Mouse (Mus musculus) urinary bladder, postnatal 10 days (tissue): ENCODE measurements around the gene Rab8b.
"Not testable (repeated sequence)": the region's sequence is repeated elsewhere in the genome, so short reads cannot be mapped to it uniquely, and the experiment has no call there.

ENCODE experiments used
- DNase-seq: peaks from one replicate; pipeline ENCODE4 v3.0.0; 2022; ENCODE audit warnings: low spot score

Rab8b gene

DNA sequence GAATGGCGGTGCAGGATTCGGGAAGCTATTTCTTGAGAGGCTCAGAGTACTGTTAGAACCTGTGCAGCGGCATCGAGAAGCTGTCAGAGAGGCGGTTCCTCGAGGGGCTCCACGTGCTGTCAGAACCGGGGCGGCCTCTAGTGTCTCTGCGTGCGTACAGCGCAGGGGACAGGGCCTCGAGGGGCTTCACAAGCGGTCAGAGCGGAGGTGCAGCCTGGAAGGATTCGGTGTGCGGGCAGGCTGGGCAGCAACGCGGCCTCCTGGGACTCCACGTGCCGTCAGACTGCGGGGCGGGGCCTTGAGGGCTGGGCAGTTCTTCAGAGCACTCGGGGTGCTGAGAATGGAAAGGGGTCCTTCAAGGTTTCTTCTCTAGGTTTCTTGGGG, 84.4 kb downstream of the Rab8b start:
- no peak for DNase-seq

DNA sequence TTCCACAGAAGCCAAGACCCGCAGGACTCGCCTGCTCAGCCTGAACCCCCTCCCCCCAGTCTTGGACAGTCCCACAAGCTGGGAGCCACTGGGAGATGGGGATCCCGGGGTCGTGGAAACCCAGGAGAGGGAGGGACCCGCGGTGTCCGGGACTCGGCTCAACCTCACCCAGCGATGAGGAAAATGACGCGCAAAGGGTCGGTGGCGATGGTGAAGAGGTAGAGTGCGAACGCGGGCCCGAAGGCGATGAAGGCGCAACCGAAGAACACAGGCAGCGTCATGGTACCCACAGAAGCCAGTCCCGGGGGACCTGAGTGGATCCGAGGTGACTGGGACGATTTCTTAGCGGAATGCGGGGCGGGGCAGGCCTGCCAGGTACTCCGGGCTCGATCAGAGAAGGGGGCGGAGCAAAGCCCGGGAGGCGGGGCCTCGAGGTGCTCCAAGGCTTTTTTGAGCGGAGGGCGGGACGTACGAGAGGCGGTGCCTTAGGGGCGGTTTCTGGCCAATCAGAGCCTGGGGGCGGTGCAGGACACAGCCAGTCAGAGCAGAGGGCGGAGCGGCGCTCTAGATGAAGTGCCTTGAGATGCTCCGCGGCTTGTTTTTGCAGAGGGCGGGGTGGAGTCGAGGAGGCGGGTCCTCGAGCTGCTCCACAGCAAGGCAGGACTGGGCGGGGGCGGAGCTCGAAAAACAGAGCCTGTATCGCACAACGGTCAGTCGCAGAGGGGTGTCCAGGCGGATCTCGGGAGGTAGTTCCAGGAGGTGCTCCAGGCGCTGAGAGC, 85.0 kb downstream of the Rab8b start, which contains the start of gene Aph1c:
TSS of gene Aph1c (minus strand) at position 409 of the 779 bp plus-strand sequence.
- DNase-seq, result peak; percentile 90

DNA sequence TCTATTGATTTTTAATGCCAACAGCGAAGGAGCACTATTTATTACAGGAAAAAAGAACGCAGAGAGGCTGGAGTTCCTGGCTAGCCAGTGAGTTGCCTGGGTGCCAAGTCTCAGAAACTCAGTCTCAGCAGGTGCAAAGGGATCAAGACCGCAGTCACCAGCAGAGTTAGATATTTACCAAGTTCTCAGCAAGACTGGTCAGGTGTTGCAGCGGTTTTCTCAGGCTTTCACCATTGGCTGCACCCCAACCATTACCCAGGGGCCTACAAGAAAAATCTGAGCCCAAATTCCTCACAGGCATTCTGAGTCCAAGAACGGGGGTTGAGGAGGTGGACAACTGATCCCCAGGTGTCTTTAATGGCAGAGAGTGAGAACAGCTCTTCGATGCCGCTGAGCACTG, 85.6 kb downstream of the Rab8b start:
- DNase-seq, result no peak

DNA sequence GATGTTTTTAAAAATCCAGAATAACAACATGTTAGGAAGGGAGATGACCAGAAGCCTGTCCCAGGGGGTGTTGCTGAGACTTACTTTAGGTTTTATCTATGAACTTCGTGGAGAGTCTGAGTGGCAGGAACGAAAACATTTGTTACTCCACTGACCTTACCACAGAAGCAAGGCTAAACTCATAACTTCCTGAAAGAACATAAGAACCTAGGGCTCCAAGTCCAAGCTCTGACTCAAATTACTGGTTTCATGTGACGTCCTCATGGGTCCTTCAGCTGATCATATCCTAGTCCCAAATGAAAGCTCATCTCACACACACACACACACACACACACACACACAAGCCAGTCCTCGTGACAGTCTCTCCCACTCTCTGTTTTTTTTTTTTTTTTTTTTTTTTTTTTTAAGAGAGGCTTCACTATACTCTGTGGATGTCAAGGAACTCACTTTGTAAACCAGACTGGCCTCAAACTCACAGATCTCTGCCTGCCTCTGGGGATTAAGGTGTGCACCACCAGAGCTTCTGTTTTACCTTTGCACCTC, 87.0 kb downstream of the Rab8b start:
- DNase-seq, result no peak

DNA sequence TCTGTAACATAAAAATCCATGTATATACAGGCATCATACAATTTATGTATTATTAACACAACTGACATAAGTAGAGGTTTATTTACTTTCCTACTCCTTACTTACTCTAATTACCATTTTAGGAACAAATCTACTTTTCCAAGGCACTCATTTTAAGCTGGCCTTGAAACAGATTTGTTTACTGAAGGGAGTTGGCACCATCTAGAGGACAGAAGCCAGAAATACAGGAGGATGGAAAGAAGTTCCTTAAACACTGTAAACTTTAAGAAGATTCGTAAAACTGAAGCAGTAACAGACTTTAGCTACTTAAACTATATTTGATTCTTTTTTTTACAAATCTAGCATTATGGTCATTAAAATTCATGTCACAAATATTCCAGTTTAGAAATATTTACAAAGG, 93.5 kb downstream of the Rab8b start:
- DNase-seq, result no peak

DNA sequence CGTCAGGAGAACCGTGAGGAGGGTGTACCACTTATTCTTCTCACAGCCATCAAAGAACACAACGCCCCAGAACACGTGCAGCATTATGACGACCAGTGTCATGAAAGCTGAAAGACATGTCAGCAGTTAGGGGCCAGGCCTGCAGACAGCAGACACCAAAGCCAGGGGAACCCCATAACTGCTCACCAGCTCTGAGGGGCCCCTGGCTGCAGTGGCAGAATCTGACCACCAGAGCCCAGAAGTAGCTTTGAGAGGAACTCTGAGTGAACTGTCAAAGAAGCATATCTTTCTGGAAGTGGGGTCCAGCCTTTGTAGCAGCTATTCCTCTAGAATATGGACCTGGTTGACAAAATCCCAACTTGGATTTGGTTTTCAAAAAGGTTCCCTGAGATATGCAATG, 97.2 kb downstream of the Rab8b start:
- DNase-seq, result not testable (repeated sequence)

DNA sequence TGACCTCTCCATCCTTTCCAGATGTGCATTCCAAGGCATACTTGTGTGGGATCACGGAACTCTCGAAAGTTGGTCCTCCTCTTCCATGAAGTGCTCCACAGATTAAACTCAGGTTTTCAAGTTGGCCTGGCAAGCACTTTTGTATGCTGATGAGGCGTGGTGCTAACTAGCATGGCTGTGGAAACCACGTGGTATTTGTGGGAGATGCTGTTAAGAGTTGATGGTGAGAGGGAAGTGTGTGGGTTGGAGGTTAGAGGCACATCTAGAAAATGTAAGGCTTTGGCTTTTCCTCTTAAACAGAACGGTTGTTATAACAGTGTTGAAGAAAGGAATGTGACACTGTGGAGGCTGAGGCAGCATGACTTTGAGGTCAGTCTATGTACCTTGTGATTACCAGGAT, 98.5 kb downstream of the Rab8b start:
- no peak for DNase-seq

DNA sequence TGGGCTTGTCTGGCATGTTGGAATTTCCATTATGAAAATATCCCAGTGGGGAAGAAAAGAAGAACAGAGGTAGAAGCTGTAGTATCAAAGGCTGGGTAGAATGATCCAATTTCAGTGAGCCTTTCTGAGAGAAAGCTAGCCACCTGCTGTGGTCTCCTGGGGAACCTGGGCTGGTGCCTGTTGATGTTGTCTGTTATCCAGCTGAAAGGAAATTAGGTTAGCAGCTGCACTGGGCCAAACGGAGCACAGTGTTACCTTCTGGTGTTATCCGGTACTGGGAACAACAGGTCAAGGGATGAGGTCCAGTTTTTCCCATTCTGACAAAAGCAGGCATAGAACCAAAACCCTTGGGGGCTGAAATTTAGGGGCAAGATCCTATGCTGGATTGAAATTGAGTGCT, 106.1 kb downstream of the Rab8b start:
- DNase-seq, result no peak

DNA sequence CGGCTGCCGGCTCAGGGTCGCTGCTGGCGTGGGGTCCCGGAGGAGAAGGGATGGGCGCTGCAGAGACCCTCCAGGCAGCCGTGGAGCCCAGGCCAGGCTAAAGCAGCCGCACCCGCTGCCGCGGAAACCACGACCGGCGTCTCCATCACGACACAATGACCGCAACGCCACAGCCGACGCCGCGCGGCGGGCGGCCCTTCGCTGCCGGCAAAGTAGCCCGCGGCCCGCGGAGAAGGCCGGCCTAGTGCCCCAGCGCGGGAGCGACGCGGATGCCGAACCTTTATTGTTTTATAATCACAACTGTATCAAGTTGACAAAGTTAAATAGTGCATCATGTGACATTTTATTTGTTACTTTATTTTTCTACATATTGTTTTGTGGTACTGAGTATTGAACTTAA, 113.5 kb downstream of the Rab8b start:
- not testable (repeated sequence) for DNase-seq

DNA sequence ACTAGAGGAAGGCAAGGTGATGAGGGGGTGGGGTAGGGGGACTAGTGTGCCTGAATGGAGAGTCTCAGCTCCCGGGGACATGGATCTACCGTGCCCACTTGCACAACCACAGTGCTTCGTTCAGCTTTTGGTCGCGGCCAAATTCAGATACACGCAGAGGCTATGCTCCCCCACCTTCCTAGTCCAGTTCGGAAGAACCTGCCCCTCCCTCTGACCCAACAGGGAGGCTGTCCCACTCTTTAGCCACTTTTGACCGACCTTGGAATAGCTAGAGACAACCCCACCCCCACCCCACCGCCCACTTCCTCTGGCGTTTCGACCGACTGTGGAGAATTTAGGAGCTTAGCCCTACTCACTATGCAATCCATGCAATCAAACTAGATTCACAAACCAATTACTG, 117.5 kb downstream of the Rab8b start:
- no peak for DNase-seq

DNA sequence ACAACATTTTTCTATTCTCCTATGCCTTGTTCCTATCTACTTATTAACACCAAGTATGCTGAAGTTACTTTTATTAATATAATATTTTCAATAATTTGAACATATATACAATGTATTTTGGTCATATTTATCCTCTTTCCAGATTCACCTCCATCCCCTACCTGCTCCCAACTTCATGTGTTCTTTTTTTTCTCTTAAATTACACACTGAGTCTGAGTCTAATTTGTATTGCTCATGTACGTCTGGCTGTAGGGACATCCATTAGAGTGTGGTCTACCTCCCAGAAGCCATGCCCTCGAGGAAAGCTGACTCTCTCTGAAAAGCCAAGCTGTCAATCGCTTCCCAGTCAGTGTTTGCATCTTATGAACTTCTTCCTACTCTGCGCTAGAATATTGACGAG, 122.7 kb downstream of the Rab8b start, which contains the start of gene Gm10647:
TSS of gene Gm10647 (plus strand) at position 301 of the 400 bp plus-strand sequence.
- DNase-seq, result no peak

DNA sequence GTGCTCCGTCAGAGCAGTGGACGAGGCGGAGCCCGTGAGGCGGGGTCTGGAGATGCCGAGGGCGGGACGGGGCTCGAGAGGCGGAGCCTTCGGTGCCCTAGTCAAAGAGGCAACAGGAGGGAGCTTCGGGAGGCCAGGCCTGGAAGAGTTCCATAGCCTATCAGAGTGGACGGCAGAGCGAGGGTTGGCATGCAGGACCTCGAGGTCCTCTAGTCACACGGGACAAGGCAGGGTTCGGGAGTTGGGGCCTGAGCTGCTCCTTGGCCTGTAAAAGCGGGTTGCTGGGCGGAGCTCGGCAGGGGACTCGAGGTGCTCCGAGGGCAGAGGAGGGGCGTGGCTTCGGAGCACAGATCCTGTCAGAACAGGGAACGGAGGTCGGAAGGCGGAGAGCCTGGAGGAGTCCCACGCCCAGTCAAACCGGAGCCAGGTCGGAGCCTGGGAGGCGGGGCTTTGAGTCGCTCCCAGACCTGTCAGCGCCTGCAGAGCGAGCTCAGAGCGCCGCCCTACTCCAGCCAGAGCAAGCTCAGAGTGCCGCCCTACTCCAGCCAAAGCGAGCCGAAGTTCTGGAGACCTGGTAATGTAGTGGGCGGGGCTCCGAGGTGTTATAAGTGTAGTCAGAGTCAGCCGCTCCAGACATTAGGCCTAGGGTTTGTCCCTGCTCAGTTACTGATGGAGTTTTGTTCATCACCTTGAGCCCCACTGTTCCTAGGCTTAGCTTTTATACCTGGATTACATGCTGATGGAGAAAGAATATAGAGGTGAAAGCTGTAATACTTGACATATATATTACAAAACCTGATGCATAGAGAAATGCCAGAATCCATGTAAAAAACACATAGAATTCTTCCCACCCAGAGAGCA, 123.8 kb downstream of the Rab8b start, which contains the start of gene Aph1b:
TSS of gene Aph1b (minus strand) at position 27 of the 861 bp plus-strand sequence.
- peak; percentile 86 for DNase-seq

DNA sequence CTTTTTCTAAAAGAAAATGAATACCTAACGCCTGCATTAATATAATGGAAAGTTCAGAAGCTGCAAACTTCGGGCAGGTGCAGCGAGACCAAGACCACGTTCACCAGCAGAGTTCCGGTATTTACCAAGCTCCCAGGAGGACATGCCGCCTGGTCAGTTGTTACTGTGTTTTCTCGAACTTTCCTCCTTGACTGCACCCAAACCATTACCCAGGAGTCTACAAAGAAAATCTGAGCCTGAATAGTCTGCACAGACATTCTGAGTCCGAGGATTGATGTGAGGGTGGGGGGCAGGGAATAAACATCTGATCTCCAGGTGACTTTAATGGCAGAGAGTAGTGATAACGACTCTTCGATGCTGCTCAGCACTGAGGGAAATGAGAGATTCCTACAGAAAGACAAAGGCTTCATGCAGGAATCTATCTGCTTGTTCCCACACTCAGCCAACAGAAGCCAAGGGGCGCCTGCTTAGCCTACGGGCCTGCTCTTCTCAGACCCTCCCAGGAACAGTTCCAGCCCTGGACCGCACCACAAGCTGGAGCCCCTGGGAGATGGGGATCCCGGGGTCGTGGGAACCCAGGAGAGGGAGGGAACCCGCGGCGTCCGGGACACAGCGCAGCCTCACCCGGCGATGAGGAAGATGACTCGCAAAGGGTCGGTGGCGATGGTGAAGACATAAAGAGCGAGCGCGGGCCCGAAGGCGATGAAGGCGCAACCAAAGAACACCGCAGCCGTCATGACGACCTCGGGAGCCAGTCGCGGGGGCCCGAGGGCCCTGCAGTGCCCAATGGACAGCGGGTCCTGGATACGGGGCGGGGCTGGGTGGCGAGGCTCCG, 124.6 kb downstream of the Rab8b start:
- DNase-seq, result no peak
